Mouse (Mus musculus) lung, postnatal 25 days (tissue): ENCODE data around the gene 5730409E04Rik.

ENCODE experiments used
- DNase-seq: peaks from one replicate; pipeline ENCODE4 v3.0.0; 2022; ENCODE audit warnings: low spot score

Gene 5730409E04Rik

DNA sequence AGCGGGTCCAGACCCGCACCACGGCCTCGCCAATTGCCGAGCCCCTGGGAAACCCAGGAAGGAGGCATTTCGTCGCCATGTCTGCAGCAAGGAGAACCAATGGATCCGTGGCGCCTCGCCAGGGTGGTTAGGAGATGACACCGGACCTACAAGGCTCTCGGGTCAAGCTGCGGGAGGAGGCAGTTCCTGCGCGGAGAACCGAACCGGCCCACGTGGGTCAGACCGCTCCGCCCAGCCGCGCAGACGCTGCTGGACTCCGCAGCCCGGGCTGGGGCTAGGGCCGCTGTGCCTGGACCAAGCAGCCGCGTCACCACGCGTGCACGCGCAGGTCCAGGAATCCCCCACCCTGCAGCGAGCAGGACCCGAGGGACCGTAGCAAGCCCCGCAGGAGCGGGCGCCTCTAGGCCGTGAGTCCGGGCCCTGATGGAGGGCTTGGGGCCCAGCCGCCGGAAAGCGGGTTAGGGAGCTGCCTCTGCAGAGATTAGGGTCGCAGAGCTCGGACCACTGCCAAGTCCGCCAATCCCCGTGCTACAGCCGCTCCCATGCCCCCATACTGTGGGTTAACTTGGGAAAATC lies at the start of gene 5730409E04Rik:
Gene 5730409E04Rik (plus strand): TSS at position 213 of the 576 bp plus-strand sequence.
- peak; percentile 75 for DNase-seq

DNA sequence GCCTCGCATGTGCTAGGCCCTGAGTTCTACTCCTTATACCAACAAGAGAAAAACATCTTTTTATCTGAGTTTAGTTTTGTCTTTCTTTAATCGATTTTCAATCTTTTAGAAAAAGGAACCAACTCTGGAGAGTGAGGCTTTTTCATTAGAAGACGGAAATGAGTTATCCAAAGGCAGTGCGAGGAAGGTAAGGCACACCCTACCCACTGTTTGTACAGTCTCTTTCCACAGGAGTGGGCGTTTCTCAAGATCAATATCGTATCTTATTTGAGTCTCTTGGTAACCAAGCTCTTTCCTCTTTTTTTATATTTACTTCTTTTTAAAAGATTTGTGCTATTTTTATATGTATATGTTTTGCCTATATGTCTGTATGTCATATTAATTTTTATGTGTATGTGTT lies 45.8 kb upstream of the 5730409E04Rik start:
- no peak for DNase-seq

DNA sequence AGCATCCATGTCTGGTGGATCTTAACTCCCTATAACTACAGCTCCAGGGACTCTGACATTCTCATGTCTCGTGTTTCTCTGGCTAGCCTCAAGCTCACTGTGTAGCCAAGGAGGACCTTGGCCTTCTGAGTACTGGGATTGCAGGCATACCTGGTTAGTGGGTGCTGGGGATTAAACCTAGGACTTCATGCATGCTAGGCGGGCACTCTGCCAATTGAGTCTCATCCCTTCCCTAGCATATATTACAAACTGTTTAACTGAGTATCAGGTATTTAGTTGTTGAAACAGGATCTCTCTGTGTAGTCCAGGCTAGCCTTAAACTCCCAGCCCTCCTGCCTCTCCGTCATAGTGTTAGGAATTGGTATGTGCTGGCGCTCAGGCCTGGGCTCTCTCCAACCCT lies 42.4 kb upstream of the 5730409E04Rik start:
- DNase-seq, result no peak

DNA sequence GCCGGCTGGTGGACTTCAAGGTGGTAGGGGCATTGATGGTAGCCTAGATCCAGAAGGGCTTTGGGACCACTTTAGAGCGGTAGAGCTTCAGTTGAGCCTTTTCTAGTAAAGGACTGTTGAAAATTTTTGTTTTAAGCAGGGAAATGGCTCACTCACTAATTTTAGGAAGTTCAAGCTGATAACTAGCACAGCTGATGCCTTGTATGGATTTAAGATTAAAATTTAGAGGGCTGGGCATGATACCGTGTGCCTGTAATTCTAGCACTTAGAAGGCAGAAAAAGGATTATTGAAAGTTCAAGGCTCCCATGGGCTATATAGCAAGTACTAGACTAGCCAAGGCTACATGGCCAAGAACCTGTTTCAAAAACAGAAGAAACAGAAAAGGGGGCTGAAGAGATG lies 39.8 kb upstream of the 5730409E04Rik start:
- no peak for DNase-seq

DNA sequence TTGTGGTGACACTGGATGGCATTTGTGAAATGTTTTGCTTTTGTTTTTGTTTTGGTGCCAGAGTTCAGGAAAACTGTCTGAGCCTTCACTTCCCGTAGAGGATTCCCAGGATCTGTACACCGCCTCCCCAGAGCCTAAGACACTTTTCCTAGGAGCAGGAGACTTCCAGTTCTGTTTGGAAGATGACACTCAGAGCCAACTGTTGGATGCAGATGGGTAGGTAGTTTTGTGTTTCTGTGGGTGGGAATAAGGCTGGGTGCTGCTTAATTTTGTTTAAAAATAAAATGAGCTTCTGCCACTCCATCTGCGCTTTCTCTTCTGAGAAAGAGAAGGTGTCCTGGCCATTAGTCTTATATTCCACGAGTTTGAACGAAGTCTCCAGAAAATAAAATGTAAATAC lies 33.3 kb upstream of the 5730409E04Rik start:
- DNase-seq, result no peak

DNA sequence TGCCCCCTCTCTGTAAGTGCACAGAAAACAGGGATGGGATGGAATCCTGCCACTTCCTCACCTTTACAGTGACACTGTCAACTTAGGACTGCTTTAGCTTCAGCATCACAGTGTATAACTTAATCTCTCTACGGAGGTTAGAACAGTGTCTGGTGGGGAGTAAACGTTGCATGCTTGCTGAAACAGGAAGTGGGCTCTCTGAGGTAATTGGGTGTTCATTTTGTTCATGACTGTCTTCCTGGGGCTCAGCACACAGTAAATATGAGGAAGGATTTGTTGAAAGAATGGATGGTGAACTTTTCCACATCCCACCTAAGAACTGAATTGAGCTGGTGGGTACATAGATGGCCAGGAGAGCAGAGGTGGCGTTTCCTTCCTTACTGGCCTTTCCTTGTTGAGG lies 31.7 kb upstream of the 5730409E04Rik start:
- DNase-seq, result no peak

DNA sequence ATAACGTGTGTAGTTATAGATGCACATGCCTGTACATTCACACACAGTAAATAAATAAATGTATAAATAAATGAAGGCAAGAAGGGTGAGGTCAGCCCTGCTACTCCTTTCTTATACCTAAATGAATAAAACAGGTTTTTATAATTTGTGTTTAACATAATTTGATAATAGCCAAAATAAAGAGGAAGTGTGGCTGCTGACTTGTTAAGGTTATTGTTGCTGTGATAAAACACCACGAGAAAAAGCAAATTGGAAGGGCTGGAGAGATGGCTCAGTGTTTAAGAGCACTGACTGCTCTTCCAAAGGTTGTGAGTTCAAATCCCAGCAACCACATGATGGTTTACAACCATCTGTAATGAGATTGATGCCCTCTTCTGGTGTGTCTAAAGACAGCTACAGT lies 30.5 kb upstream of the 5730409E04Rik start:
- DNase-seq, result no peak

DNA sequence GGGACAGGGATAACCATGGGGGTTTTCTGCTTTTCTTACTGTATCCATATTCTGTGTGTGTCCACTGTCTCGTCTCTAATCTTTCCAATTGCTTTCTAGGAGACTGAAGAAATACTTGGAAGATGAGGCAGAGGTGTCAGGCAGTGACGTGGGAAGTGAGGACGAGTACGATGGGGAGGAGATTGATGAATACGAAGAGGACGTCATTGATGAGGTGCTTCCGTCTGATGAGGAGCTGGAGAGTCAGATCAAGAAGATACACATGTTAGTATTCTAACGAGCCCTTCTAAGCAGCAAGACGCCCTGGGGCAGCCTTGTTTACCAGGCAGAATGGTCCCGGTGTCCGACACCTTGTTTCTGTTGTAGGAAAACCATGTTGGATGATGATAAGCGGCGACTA lies 23.9 kb upstream of the 5730409E04Rik start:
- DNase-seq, result no peak

DNA sequence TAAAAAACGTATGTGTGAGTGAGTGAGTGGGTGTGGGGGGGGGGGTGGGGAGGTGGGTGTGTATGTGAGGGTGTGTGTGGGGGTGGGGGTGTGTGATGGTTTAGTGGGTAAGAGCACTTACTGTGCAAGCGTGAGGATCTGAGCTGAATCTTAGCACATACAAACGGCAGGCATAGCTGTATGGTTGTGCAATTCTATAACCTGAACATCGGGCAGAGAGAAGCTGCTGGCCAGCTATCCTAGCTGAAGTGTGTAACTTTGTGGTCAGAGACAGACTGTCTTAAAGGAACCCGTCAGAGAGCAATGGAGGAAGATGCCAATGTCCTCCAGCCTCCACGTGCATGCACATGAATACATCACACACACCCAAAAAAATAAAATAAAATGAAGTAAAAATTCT lies 17.6 kb upstream of the 5730409E04Rik start:
- no peak for DNase-seq

DNA sequence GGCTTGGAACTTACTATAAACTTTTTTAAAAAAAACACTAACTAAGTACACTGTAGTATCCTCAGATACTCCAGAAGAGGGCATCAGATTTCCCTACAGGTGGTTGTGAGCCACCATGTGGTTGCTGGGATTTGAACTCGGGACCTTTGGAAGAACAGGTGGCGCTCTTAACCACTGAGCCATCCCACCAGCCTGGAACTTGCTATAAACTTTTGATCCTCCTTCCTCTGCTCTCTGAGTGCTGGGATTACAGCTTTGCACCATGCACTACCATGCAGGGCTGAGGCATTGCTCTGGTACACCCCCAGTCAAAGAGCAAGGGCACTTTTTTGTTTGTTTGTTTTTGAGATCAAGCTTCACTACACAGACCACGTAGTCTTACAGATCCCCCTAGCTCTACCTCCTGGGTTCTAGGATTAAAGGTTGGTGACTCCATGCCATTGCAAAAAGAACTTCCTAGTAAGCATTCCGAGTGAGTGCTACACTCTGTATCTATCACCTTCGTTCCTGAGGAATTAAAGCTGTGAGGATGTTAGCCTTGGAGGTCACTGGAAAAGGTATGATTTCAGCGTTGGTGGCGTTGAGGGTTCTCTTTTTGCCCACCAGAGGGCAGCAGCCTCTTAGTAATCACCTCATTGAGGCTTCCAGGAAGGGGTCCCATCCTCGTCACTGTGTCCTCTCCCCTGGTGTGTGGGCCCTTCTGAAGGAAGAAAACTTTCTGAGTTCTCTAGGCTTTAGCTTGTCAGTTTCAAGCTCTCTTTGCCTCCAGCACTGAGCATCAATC lies 9.5 kb upstream of the 5730409E04Rik start:
- DNase-seq, result peak; percentile 29

DNA sequence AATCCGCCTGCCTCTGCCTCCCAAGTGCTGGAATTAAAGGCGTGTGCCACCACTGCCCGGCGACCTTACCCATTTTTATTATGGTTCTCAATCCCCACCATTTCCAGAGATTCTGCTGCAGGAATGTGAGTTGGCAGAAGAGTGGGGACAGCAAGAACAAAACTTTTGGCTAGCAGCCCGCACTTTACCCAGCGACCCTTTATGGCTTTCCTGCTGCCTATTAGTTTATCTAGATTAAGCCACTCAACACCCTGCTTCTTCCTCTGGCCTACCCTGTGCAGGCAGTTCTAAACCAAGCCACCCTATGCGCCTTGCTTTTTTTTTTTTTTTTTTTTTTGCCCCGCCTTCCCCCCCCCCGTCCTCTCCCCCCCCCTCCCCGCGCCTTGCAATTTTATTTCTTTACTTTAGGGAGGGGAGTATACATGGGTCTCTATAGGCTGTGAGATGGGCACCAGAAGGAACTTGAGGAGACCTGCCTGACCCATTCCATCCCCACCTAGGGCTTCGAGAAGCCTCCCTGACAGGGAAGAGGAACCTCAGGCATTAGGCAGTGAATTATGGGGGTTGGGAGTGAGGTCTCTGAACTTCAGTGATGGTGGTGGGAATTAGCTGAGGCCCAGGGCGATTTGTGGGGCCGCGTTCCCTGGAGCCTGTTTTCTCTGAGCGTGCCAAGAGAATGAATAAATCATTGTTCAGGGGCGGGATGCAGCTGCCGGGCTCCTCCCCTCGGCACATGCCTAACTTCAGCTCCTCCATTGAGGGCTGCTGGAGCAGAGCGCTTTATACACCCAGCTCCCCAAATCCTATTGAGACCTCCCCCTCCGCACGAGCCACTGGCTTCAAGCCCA lies 7.8 kb upstream of the 5730409E04Rik start:
- DNase-seq, result peak; percentile 3

DNA sequence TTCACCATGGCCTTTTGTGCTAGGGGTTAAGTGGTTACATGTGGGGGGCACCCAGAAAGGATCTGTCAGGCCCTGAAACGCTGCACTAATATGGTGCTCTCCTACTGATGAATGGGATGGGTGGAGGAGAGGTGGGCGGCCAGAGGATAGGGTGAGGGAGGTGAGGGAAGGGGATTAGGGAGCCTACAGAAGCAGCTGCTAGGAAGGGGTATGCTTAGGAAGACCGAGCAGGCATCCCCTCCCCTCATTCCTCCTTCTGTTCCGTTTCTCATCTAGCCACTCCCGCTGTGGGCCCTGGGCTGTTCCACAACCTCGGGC lies 7.2 kb upstream of the 5730409E04Rik start:
- no peak for DNase-seq

DNA sequence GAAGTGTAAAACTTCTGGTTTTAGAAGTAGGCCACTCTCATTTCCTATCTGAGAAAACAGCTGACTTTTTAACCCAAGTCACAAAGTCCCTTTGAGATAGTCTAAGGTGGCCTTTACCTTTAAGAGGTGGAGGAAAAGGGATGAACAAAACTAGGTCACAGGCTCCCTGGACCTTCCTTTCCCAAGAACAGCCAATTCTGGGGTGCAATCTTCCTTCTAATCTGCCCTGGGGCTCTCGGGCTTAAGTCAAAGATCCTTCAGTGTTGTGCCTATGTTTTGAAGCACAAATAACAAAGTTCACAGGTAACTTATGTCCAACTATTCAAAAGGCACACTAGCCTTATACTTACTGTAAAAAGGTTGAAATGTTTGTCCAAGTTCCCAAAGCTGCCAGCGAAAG lies 5.5 kb upstream of the 5730409E04Rik start:
- DNase-seq, result no peak

DNA sequence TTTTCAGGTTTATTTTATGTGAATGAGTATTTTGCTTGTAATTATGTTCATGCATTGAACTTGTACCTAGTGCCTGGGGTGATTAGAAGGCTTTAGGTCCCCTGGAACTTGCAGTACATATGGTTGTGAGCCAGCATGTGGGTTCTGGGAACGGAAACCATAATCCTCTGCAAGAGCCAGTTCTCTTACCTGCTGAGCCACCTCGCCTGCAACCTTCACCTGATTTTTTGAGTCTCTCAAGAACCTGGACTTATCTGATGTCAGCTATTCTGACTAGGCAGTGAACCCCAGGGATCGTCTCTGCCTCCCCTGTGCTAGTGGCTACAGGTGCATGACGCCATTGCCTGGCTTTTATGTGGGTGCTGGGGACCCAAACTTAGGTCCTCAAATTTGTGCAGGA lies 3.9 kb upstream of the 5730409E04Rik start:
- DNase-seq, result no peak

DNA sequence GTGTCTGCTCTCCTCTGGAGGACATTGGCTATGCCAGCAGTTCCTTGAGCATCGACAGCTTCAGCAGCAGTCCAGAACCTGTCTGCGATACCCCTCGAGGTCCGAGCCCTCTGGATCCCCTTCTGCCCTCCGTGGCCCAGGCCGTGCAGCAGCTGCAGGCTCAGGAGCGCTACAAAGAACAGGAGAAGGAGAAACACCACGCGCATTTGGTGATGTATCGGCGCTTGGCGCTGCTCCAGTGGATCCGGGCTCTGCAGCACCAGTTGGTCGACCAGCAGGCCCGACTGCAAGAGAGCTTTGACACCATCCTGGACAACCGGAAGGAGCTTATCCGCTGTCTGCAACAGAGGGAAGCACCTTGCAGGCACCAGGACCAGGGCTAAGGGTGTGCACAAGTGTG lies 2.4 kb downstream of the 5730409E04Rik start:
- no peak for DNase-seq

DNA sequence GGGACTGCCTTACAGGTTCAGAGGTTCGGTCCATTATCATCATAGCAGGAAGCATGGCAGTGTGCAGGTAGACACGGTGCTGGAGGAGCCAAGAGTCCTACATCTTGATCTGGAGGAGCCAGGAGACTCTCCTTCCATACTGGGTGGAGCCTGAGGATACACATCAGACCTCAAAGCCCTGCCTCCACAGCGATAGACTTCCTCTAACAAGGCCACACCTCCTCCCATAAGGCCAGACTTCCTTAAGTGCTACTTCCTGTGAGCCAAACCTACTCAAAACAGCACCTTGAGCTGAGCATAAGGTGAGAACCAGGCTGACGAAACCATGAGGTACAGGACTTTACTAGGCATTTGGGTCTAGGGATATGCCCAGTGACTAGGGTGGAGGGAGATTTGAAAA lies 6.7 kb downstream of the 5730409E04Rik start:
- DNase-seq, result no peak

DNA sequence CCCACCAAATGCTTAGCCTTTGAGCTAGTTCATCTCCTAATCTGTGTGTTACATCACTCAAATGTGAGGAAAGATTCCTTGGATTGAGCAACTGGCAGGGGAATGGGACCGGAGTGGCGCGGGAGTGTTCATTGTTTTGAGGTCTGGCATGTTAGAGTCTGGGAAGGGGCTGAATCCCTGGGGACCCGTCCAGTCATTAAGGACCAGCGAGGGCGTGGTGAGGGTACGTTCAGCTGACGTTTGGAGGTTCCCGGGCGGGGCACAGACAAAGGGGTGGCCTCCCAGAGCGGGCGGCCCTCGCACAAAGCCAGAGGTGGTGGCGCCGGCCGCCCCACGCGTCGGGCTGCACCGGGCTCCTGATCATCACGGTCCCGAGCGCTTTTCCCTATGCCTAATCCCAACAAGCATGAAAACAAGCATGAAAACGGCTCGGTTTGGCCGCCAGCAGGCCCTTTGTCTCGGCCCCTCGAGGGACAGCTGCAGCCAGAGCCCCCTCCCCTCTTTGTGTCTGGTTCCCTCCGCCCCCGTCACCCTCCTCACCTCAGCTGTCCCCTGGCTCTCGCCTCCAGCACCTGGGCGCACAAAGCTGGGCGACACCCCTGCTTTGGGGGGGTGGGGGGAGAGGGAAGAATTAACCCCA lies 10.2 kb downstream of the 5730409E04Rik start:
- no peak for DNase-seq

DNA sequence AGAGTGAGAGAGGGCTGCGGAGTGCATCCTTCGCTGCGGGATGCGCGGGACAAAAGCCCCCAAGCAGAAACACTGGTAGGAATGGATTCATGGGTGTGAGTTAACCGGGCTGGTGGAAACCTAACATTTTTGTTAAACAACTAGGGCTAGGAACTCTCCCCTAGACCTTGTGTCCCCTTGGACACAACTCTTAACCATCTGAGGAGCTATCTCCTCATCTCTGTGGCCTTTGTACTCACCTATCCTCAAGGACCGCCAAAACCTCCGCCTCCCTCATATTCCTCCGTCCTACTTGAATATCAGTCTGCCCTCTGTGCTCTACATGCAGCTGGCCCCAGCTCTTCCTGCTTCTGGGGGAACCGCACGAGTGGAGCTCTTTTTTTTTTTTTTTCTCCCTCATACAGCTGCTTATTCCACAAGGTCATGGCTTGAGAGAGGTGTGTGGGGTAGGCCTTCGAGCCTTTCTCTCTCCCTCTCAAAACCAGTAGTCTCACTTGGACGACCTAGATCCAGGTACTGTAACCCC lies 10.8 kb downstream of the 5730409E04Rik start:
- DNase-seq, result no peak

DNA sequence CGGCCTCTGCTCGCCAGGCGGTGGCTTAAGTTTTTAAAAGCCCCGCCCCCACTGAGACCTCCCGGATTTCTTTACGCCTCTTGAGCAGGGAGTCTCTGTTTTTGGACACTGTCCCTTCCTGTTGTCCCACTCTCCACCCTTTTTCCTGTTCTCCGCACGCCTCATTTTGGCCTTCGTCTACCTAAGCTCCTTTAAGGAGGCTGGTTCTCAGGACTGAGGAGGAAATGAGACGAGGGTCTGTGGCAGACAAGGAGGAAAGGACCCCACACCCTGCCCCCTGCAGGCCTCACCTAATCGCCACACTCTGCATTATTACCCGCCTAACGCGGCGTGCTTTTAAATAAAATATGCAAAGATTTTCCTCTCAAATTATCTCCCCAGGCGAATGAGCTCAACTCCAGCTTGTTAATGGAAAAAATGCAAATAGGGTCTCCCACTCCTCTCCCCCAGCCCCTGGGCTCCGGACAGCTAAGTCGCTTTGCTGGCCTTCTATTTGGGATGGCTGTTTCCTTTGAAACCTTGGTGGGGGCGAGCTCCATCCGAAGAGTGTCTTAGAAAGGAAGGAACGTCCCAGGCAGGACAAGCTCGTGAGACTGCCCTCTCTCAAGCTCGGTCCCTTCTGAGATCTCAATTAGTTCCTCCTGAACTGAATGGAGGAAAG lies 17.5 kb downstream of the 5730409E04Rik start:
- DNase-seq, result no peak

DNA sequence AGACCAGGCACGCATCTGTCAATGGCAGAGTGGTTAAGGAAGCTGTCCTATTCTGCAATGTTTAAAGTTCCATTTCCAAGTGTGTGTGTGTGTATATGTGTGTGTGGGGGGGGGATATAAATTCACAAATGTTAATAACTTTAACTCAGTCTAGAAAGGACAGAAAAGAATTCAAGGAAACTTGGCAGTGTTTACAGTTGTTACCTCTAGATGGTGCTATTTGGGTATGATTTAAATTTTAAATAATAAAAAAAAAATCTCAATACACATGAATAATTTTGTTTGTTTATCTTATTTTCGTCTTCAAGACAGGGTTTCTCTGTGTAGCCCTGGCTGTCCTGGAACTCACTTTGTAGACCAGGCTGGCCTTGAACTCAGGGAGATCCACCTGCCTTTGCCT lies 22.3 kb downstream of the 5730409E04Rik start:
- no peak for DNase-seq

DNA sequence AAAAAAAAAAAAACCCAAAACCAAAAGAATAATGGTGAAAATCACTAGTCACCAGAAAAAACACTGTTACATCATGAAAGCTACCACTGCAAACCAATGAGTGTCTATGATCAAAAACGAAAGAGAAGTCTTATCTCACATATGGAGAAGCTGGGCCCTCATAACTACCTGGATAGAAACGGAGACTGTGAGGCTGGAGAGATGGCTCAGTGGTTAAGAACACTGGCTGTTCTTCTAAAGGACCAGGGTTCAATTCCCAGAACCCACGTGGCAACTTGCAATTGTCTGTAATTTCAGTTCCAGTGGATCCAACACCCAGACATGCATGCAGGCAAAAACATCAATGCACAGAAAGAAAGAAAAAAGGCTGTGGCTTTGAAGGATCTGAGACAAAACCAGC lies 23.1 kb downstream of the 5730409E04Rik start:
- DNase-seq, result no peak

DNA sequence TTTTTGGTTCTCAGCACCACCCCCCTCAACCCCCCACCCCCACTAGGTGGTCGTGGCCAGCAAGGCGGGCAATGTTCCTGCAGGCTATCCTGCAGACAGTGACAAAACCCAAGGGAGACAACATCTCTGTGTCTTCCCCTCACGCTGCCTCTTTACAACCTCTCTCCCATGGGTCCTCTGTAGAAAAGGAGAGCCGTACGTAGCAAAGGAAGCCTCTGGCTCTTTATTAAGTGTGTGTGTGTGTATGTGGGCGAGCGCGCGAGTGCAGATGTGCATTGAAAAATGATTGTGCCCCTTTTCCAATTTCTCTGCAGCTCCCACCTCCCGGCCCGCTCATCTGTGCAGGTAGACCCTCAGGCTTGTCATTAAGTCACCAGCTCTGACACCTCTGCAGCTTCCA lies 26.7 kb downstream of the 5730409E04Rik start:
- no peak for DNase-seq
